Mouse (Mus musculus): ENCODE data around the gene Tmem115. TPM values are rescaled to one million over a fixed set of nuclear protein-coding genes. Genes with fewer than 3 reads are reported as not detected.
A peak's percentile ranks its signal among the peaks of the same experiment; 100 is the strongest.
"Not testable (repeated sequence)": the region's sequence is repeated elsewhere in the genome, so short reads cannot be mapped to it uniquely, and the experiment has no call there.

Tmem115 gene
- polyA plus RNA-seq, 1 experiment from 2014 or later, result 15.7 TPM

- 0% methylated on average over 23 of the region's 23 CpGs for WGBS (ENCODE audit: insufficient replicate concordance)
- peak; percentile 12 for ATAC-seq
- Histone ChIP-seq H3K4me1 (ENCODE audit: insufficient read depth) (peaks cover 50% of the 10 kb centered on the region), H3K27me3 (ENCODE audit: insufficient read depth, low read length) (0 out of 2 replicates have a peak, but pooled peaks cover 9% of the 10 kb centered on the region), H3K4me2 (ENCODE audit: low read depth, low read length) (peak overlapping the region; percentile 88), H3K36me3 (replicated peaks; ENCODE audit: insufficient read depth, low read length) (peaks cover 37% of the 10 kb centered on the region), H3K9me3 (ENCODE audit: low read length) (no peaks in the 10 kb centered on the region), H3K4me3 (ENCODE audit: low read depth, low read length) (peak overlapping the region; percentile 73), H3K27ac (ENCODE audit: low read depth) (peak overlapping the region; percentile 99), H3K9ac (replicated peaks) (peak overlapping the region; percentile 93)
- peak; percentile 70 for DNase-seq
- no peak for TF ChIP-seq EP300 (IDR thresholded peaks at IDR 0.05; ENCODE audit: low read depth)
- no peak for TF ChIP-seq CTCF (IDR thresholded peaks at IDR 0.05; ENCODE audit: low read depth)
Observed at GRCm38 (mm10) chr9:107555031-107555457, 21.3 kb downstream of the Tmem115 start.

- Histone ChIP-seq H3K4me2 (ENCODE audit: low read depth, low read length) (peak overlapping the region; percentile 88), H3K27me3 (ENCODE audit: insufficient read depth, low read length) (0 out of 2 replicates have a peak, but pooled peaks cover 6% of the 10 kb centered on the region), H3K9ac (replicated peaks) (peak overlapping the region; percentile 93), H3K4me1 (ENCODE audit: insufficient read depth) (peaks cover 44% of the 10 kb centered on the region), H3K36me3 (replicated peaks; ENCODE audit: insufficient read depth, low read length) (peaks cover 44% of the 10 kb centered on the region), H3K27ac (ENCODE audit: low read depth) (peak overlapping the region; percentile 99), H3K9me3 (ENCODE audit: low read length) (no peaks in the 10 kb centered on the region), H3K4me3 (ENCODE audit: low read depth, low read length) (peak overlapping the region; percentile 73)
- DNase-seq (no peak), ATAC-seq (no peak)
- 31% methylated on average over 2 of the region's 2 CpGs for WGBS (ENCODE audit: insufficient replicate concordance)
- TF ChIP-seq CTCF (IDR thresholded peaks at IDR 0.05; ENCODE audit: low read depth) (no peak), EP300 (IDR thresholded peaks at IDR 0.05; ENCODE audit: low read depth) (no peak)
Observed at GRCm38 (mm10) chr9:107555701-107556100, 22.0 kb downstream of the Tmem115 start.

DNA sequence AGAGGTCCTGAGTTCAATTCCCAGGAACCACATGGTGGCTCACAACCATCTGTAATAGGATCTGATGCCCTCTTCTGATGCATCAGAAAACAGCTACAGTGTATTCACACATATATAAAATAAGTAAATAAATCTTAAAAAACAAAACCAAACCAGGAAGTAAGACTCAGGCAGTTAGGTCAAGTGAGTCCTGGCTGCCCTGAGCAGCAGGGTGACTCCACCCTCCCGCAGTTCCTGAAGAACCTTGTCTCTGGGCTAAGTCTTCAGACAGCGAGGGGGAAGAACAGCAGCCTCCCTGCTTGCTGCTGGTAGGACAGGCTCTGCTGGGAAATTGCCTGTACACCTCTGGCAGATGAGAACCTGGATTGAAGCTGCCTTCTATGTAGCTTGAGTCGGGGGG, 22.6 kb downstream of the Tmem115 start:
- TF ChIP-seq EP300 (IDR thresholded peaks at IDR 0.05; ENCODE audit: low read depth) (no peak), CTCF (IDR thresholded peaks at IDR 0.05; ENCODE audit: low read depth) (no peak)
- 52% methylated on average over 3 of the region's 3 CpGs for WGBS (ENCODE audit: insufficient replicate concordance)
- DNase-seq (no peak), ATAC-seq (no peak)
- H3K27ac ChIP-seq (ENCODE audit: low read depth), result peak overlapping the region; percentile 74
- H3K9me3 ChIP-seq (ENCODE audit: low read length), result no peaks in the 10 kb centered on the region
- peak overlapping the region; percentile 73 for H3K4me3 ChIP-seq (ENCODE audit: low read depth, low read length)
- H3K4me1 ChIP-seq (ENCODE audit: insufficient read depth), result peaks cover 37% of the 10 kb centered on the region
- 0 out of 2 replicates have a peak, but pooled peaks cover 6% of the 10 kb centered on the region for H3K27me3 ChIP-seq (ENCODE audit: insufficient read depth, low read length)
- peaks cover 50% of the 10 kb centered on the region for H3K36me3 ChIP-seq (replicated peaks; ENCODE audit: insufficient read depth, low read length)
- H3K4me2 ChIP-seq (ENCODE audit: low read depth, low read length), result peak overlapping the region; percentile 88
- peak overlapping the region; percentile 93 for H3K9ac ChIP-seq (replicated peaks)

DNA sequence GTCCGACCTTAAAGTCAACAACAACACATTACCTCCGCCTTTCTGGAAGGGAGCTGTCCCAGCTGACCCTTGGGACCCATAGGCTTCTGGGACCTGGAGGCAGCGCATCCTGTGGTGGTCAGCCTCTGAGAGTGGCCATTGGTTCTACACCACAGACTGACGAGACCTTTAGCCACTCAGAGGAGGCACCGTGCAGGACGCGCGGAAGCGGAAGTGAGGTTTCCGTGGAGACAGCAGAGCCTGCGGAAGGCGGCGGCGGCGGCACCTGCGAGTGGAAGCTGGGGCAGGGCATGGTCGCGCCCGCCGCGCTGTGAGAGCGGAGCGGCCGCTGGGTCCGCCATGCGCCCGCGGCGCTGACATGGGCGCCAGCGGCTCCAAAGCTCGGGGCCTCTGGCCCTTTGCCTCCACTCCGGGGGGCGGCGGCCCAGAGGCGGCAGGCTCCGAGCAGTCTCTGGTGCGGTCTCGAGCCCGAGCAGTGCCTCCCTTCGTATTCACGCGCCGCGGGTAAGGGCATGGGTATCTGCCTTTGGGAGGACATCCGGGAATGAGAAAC, 29.4 kb downstream of the Tmem115 start, which contains the start of gene Tusc2:
Tusc2 (plus strand) TSS at position 227 of the 553 bp plus-strand sequence.
- H3K9me3 ChIP-seq (ENCODE audit: low read length), result no peaks in the 10 kb centered on the region
- peak; percentile 95 for DNase-seq
- WGBS (ENCODE audit: insufficient replicate concordance), result 0% methylated on average over 44 of the region's 46 CpGs
- H3K4me2 ChIP-seq (ENCODE audit: low read depth, low read length), result peak within 1 kb of the TSS; percentile 97
- peak within 1 kb of the TSS; percentile 97 for H3K4me3 ChIP-seq (ENCODE audit: low read depth, low read length)
- no peak for TF ChIP-seq EP300 (IDR thresholded peaks at IDR 0.05; ENCODE audit: low read depth)
- no peak for TF ChIP-seq CTCF (IDR thresholded peaks at IDR 0.05; ENCODE audit: low read depth)
- H3K27ac ChIP-seq (ENCODE audit: low read depth), result peak within 1 kb of the TSS; percentile 84
- H3K36me3 ChIP-seq (replicated peaks; ENCODE audit: insufficient read depth, low read length), result peaks cover 54% of the 10 kb centered on the region
- peak; percentile 94 for ATAC-seq
- H3K4me1 ChIP-seq (ENCODE audit: insufficient read depth), result peaks cover 45% of the 10 kb centered on the region
- no peaks in the 10 kb centered on the region for H3K27me3 ChIP-seq (ENCODE audit: insufficient read depth, low read length)
- H3K9ac ChIP-seq (replicated peaks), result peak within 1 kb of the TSS; percentile 94

- ATAC-seq; H3K4me3 ChIP-seq (ENCODE audit: low read depth, low read length); DNase-seq; H3K4me2 ChIP-seq (ENCODE audit: low read depth, low read length); H3K27me3 ChIP-seq (ENCODE audit: insufficient read depth, low read length); H3K9me3 ChIP-seq (ENCODE audit: low read length): not testable (repeated sequence)
- Histone ChIP-seq H3K27ac (ENCODE audit: low read depth) (peak overlapping the region; percentile 87; the same call in 1 of the 2 replicates), H3K36me3 (replicated peaks; ENCODE audit: insufficient read depth, low read length) (peaks cover 30% of the 10 kb centered on the region), H3K4me1 (ENCODE audit: insufficient read depth) (peaks cover 57% of the 10 kb centered on the region), H3K9ac (replicated peaks) (peak overlapping the region; percentile 26; the same call in 1 of the 2 replicates)
- 50% methylated on average over 5 of the region's 5 CpGs for WGBS (ENCODE audit: insufficient replicate concordance)
- peak; percentile 46 for TF ChIP-seq CTCF (IDR thresholded peaks at IDR 0.05; ENCODE audit: low read depth)
Observed at GRCm38 (mm10) chr9:107565556-107565955, 31.8 kb downstream of the Tmem115 start.

- DNase-seq (peak; percentile 89), ATAC-seq (no peak)
- peaks cover 24% of the 10 kb centered on the region for H3K36me3 ChIP-seq (replicated peaks; ENCODE audit: insufficient read depth, low read length)
- peak overlapping the region; percentile 87 for H3K27ac ChIP-seq (ENCODE audit: low read depth)
- H3K9me3 ChIP-seq (ENCODE audit: low read length), result no peaks in the 10 kb centered on the region
- H3K4me2 ChIP-seq (ENCODE audit: low read depth, low read length), result peak overlapping the region; percentile 90
- TF ChIP-seq EP300 (IDR thresholded peaks at IDR 0.05; ENCODE audit: low read depth), result no peak
- peak; percentile 95 for TF ChIP-seq CTCF (IDR thresholded peaks at IDR 0.05; ENCODE audit: low read depth)
- peaks cover 63% of the 10 kb centered on the region for H3K4me1 ChIP-seq (ENCODE audit: insufficient read depth)
- H3K4me3 ChIP-seq (ENCODE audit: low read depth, low read length), result no peak overlapping the region
- H3K9ac ChIP-seq (replicated peaks), result peak overlapping the region; percentile 26; the same call in 1 of the 2 replicates
- H3K27me3 ChIP-seq (ENCODE audit: insufficient read depth, low read length), result no peaks in the 10 kb centered on the region
- 47% methylated on average over 15 of the region's 15 CpGs for WGBS (ENCODE audit: insufficient replicate concordance)
Observed at GRCm38 (mm10) chr9:107566041-107566709, 32.4 kb downstream of the Tmem115 start.
